Mouse (Mus musculus) cortical plate, adult 2 months (tissue): ENCODE data around the gene Lypd5.

Experiments used
- CTCF ChIP-seq: fragments of 200-500 bp; IDR thresholded peaks from 2 replicates; pipeline ENCODE4 v1.5.1; 2011; ENCODE audit warnings: mild to moderate bottlenecking, control low read depth, low read length; ENCODE audit not compliant: insufficient read depth; ENCODE audit errors: extremely low read depth
- POLR2A ChIP-seq: fragments of 200-500 bp; IDR thresholded peaks from 2 replicates; pipeline ENCODE4 v1.6.1; 2011; ENCODE audit warnings: mild to moderate bottlenecking, low read length, control low read depth; ENCODE audit not compliant: insufficient read depth; ENCODE audit errors: extremely low read depth

GRCm38 (mm10) chr7:24315726-24316566 lies 33.0 kb upstream of the Lypd5 start:
- TF ChIP-seq CTCF (no peak), POLR2A (no peak)
